Mouse (Mus musculus) forebrain, embryonic 12.5 days (tissue): ENCODE results near the gene Foxp1. TPM values are rescaled to one million over a fixed set of nuclear protein-coding genes. Genes with fewer than 3 reads are reported as not detected.

Experiments used
- ATAC-seq: fragments of 200-750 bp; cut with Nextera tagmentation; 2 replicates; pipeline ENCODE4 v1.8.0; 2017; ENCODE audit warnings: moderate TSS enrichment; ENCODE audit not compliant: low FRiP score
- H3K27ac ChIP-seq: fragments of 300-500 bp; sonication (generic); 2 replicates; pipeline ENCODE4 v1.5.1; 2016; ENCODE audit warnings: mild to moderate bottlenecking
- H3K27me3 ChIP-seq: fragments of 300-500 bp; sonication (generic); 2 replicates; pipeline ENCODE4 v1.6.1; 2016; ENCODE audit warnings: mild to moderate bottlenecking
- H3K36me3 ChIP-seq: fragments of 300-500 bp; sonication (generic); replicated peaks from 2 replicates; pipeline ENCODE4 v1.6.1; 2016; ENCODE audit warnings: mild to moderate bottlenecking
- H3K4me1 ChIP-seq: fragments of 300-500 bp; sonication (generic); 2 replicates; pipeline ENCODE4 v1.6.1; 2016
- H3K4me2 ChIP-seq: fragments of 300-500 bp; sonication (generic); 2 replicates; pipeline ENCODE4 v1.6.1; 2016; ENCODE audit warnings: mild to moderate bottlenecking, moderate library complexity
- H3K4me3 ChIP-seq: fragments of 300-500 bp; sonication (generic); replicated peaks from 2 replicates; pipeline ENCODE4 v1.5.1; 2016; ENCODE audit warnings: mild to moderate bottlenecking
- H3K9ac ChIP-seq: fragments of 300-500 bp; sonication (generic); 2 replicates; pipeline ENCODE4 v1.6.1; 2016; ENCODE audit warnings: mild to moderate bottlenecking
- H3K9me3 ChIP-seq: fragments of 300-500 bp; sonication (generic); 2 replicates; pipeline ENCODE4 v1.6.1; 2016
- WGBS: fragments of 180-500 bp; shearing (Covaris S2); methylation state at CpG from one replicate; pipeline ENCODE4 v1.1.7; 2016; 5-methylcytosine and 5-hydroxymethylcytosine counted together
- polyA plus RNA-seq: library from polyadenylated mRNA; unstranded; fragments of >200 nt; fragmentation: Nextera tagmentation; extraction: Ambion mirVana; gene quantifications from 2 replicates; pipeline ENCODE4 v1.2.1, GENCODE M21; 2016

The Foxp1 gene
- polyA plus RNA-seq, 1 experiment from 2014 or later = 77.3 TPM

- Histone ChIP-seq H3K9ac (no peak overlapping the region), H3K4me3 (no peak overlapping the region), H3K9me3 (no peaks in the 10 kb centered on the region), H3K4me1 (peaks cover 16% of the 10 kb centered on the region; the same call in 1 of the 2 replicates), H3K4me2 (no peak overlapping the region), H3K27me3 (no peaks in the 10 kb centered on the region), H3K27ac (no peak overlapping the region), H3K36me3 (no peaks in the 10 kb centered on the region)
- ATAC-seq = no peak
- WGBS = 78% methylated on average over 2 of the region's 2 CpGs
Measured at GRCm38 (mm10) chr6:99173902-99174210, 348.7 kb downstream of the Foxp1 start.

GRCm38 (mm10) chr6:99173066-99173901 lies 349.2 kb downstream of the Foxp1 start:
- Histone ChIP-seq H3K9me3 (no peaks in the 10 kb centered on the region), H3K4me3 (no peak overlapping the region), H3K9ac (no peak overlapping the region), H3K4me2 (no peak overlapping the region), H3K36me3 (no peaks in the 10 kb centered on the region), H3K27me3 (no peaks in the 10 kb centered on the region), H3K4me1 (peaks cover 16% of the 10 kb centered on the region; the same call in 1 of the 2 replicates), H3K27ac (no peak overlapping the region)
- ATAC-seq = no peak
- WGBS = 81% methylated on average over 14 of the region's 14 CpGs

- no peaks in the 10 kb centered on the region for H3K9me3 ChIP-seq
- H3K27me3 ChIP-seq = no peaks in the 10 kb centered on the region
- H3K27ac ChIP-seq = no peak overlapping the region
- H3K9ac ChIP-seq = no peak overlapping the region
- no peak for ATAC-seq
- WGBS = 87% methylated on average over 6 of the region's 6 CpGs
- peaks cover 16% of the 10 kb centered on the region; the same call in 1 of the 2 replicates for H3K4me1 ChIP-seq
- no peak overlapping the region for H3K4me3 ChIP-seq
- no peak overlapping the region for H3K4me2 ChIP-seq
- H3K36me3 ChIP-seq = no peaks in the 10 kb centered on the region
Measured at GRCm38 (mm10) chr6:99172589-99172986, 349.9 kb downstream of the Foxp1 start.

GRCm38 (mm10) chr6:99171901-99172588 lies 350.5 kb downstream of the Foxp1 start:
- H3K9ac ChIP-seq = no peak overlapping the region
- H3K4me1 ChIP-seq = peaks cover 16% of the 10 kb centered on the region; the same call in 1 of the 2 replicates
- 79% methylated on average over 8 of the region's 8 CpGs for WGBS
- no peak overlapping the region for H3K4me2 ChIP-seq
- no peak overlapping the region for H3K4me3 ChIP-seq
- H3K36me3 ChIP-seq = no peaks in the 10 kb centered on the region
- H3K27ac ChIP-seq = no peak overlapping the region
- H3K9me3 ChIP-seq = no peaks in the 10 kb centered on the region
- H3K27me3 ChIP-seq = no peaks in the 10 kb centered on the region
- ATAC-seq = no peak

- H3K4me3 ChIP-seq = no peak overlapping the region
- no peak overlapping the region for H3K27ac ChIP-seq
- H3K4me1 ChIP-seq = peaks cover 16% of the 10 kb centered on the region; the same call in 1 of the 2 replicates
- no peaks in the 10 kb centered on the region for H3K36me3 ChIP-seq
- H3K9ac ChIP-seq = no peak overlapping the region
- H3K9me3 ChIP-seq = no peaks in the 10 kb centered on the region
- WGBS = 85% methylated on average over 6 of the region's 6 CpGs
- no peaks in the 10 kb centered on the region for H3K27me3 ChIP-seq
- H3K4me2 ChIP-seq = no peak overlapping the region
- ATAC-seq = no peak
Measured at GRCm38 (mm10) chr6:99171281-99171825, 351.2 kb downstream of the Foxp1 start.

GRCm38 (mm10) chr6:99168727-99169126 lies 353.8 kb downstream of the Foxp1 start:
- ATAC-seq = no peak
- 89% methylated on average over 2 of the region's 2 CpGs for WGBS
- no peaks in the 10 kb centered on the region for H3K27me3 ChIP-seq

GRCm38 (mm10) chr6:99167001-99167400 lies 355.5 kb downstream of the Foxp1 start:
- Histone ChIP-seq H3K4me1 (peaks cover 12% of the 10 kb centered on the region; the same call in 1 of the 2 replicates), H3K27ac (no peak overlapping the region), H3K9me3 (no peaks in the 10 kb centered on the region), H3K9ac (no peak overlapping the region), H3K4me3 (no peak overlapping the region), H3K4me2 (no peak overlapping the region), H3K36me3 (no peaks in the 10 kb centered on the region), H3K27me3 (no peaks in the 10 kb centered on the region)
- ATAC-seq = no peak
- WGBS = 53% methylated on average over 8 of the region's 8 CpGs

More at GRCm38 (mm10) chr6:99168727-99169126, 353.8 kb downstream of the Foxp1 start:
- no peak overlapping the region for H3K4me2 ChIP-seq
- H3K27ac ChIP-seq = no peak overlapping the region
- peaks cover 13% of the 10 kb centered on the region; the same call in 1 of the 2 replicates for H3K4me1 ChIP-seq
- H3K9ac ChIP-seq = no peak overlapping the region
- no peaks in the 10 kb centered on the region for H3K36me3 ChIP-seq
- H3K9me3 ChIP-seq = no peaks in the 10 kb centered on the region
- H3K4me3 ChIP-seq = no peak overlapping the region

- Histone ChIP-seq H3K4me3 (no peak overlapping the region), H3K27ac (no peak overlapping the region), H3K4me1 (peaks cover 7% of the 10 kb centered on the region; the same call in 1 of the 2 replicates), H3K9ac (no peak overlapping the region), H3K27me3 (no peaks in the 10 kb centered on the region), H3K9me3 (no peaks in the 10 kb centered on the region), H3K36me3 (no peaks in the 10 kb centered on the region), H3K4me2 (no peak overlapping the region)
- ATAC-seq = no peak
- WGBS = 94% methylated on average over 4 of the region's 4 CpGs
Measured at GRCm38 (mm10) chr6:99166169-99166568, 356.4 kb downstream of the Foxp1 start.

- H3K27ac ChIP-seq = no peak overlapping the region
- ATAC-seq = no peak
- no peaks in the 10 kb centered on the region for H3K9me3 ChIP-seq
- 87% methylated on average over 6 of the region's 6 CpGs for WGBS
- no peak overlapping the region for H3K4me3 ChIP-seq
- no peak overlapping the region for H3K4me2 ChIP-seq
- H3K36me3 ChIP-seq = no peaks in the 10 kb centered on the region
- peaks cover 7% of the 10 kb centered on the region; the same call in 1 of the 2 replicates for H3K4me1 ChIP-seq
- no peak overlapping the region for H3K9ac ChIP-seq
- no peaks in the 10 kb centered on the region for H3K27me3 ChIP-seq
Measured at GRCm38 (mm10) chr6:99164760-99165159, 357.8 kb downstream of the Foxp1 start.

GRCm38 (mm10) chr6:99162716-99163115 lies 359.8 kb downstream of the Foxp1 start:
- no peaks in the 10 kb centered on the region for H3K9me3 ChIP-seq
- 89% methylated on average over 15 of the region's 15 CpGs for WGBS
- H3K9ac ChIP-seq = no peak overlapping the region
- H3K4me1 ChIP-seq = 0 out of 2 replicates have a peak, but pooled peaks cover 4% of the 10 kb centered on the region
- H3K4me2 ChIP-seq = no peak overlapping the region
- H3K27ac ChIP-seq = no peak overlapping the region
- no peaks in the 10 kb centered on the region for H3K36me3 ChIP-seq
- H3K27me3 ChIP-seq = no peaks in the 10 kb centered on the region
- H3K4me3 ChIP-seq = no peak overlapping the region
- no peak for ATAC-seq

- Histone ChIP-seq H3K27ac (no peak overlapping the region), H3K9me3 (no peaks in the 10 kb centered on the region), H3K4me3 (no peak overlapping the region), H3K9ac (no peak overlapping the region), H3K36me3 (no peaks in the 10 kb centered on the region), H3K27me3 (no peaks in the 10 kb centered on the region), H3K4me1 (0 out of 2 replicates have a peak, but pooled peaks cover 6% of the 10 kb centered on the region), H3K4me2 (no peak overlapping the region)
- 85% methylated on average over 9 of the region's 9 CpGs for WGBS
- no peak for ATAC-seq
Measured at GRCm38 (mm10) chr6:99160348-99160693, 362.2 kb downstream of the Foxp1 start.

- H3K27ac ChIP-seq = no peak overlapping the region
Measured at GRCm38 (mm10) chr6:99159452-99160347, 362.8 kb downstream of the Foxp1 start.

More at GRCm38 (mm10) chr6:99159452-99160347, 362.8 kb downstream of the Foxp1 start:
- 76% methylated on average over 23 of the region's 23 CpGs for WGBS
- no peak for ATAC-seq
- Histone ChIP-seq H3K27me3 (no peaks in the 10 kb centered on the region), H3K4me2 (no peak overlapping the region), H3K4me3 (no peak overlapping the region), H3K4me1 (0 out of 2 replicates have a peak, but pooled peaks cover 6% of the 10 kb centered on the region), H3K9ac (no peak overlapping the region), H3K9me3 (no peaks in the 10 kb centered on the region), H3K36me3 (no peaks in the 10 kb centered on the region)
